8 mouse cellular contexts compared by ENCODE assay signal in genomic region chr15:88891676-88892040, GRCm38 (mm10). TPM values are rescaled to one million over a fixed set of nuclear protein-coding genes. Genes with fewer than 3 reads are reported as not detected.
DNase-seq lines count a peak whose midpoint lies in the region; ATAC-seq and TF ChIP-seq lines count a peak whose summit lies in the region.

No protein-coding gene starts in this region.

- no peak for TF ChIP-seq CTCF in thymus, adult 2 months (IDR thresholded peaks at IDR 0.05; ENCODE audit: borderline replicate concordance, control insufficient read depth, extremely low read depth, insufficient read depth, low read length, poor library complexity)

- H3K4me1 ChIP-seq in forebrain, embryonic 10.5 days = peaks cover 26% of the 10 kb centered on the region
- 0 out of 2 replicates have a peak, but pooled peaks cover 3% of the 10 kb centered on the region for H3K4me1 ChIP-seq in forebrain, embryonic 16.5 days (replicated peaks; ENCODE audit: control insufficient read depth, insufficient read depth, low read length)
- peaks cover 13% of the 10 kb centered on the region for H3K4me1 ChIP-seq in thymus, adult 2 months (replicated peaks; ENCODE audit: control insufficient read depth, insufficient read depth, low read length)
- H3K4me1 ChIP-seq in liver, embryonic 15.5 days (replicated peaks) = peaks cover 13% of the 10 kb centered on the region

- peak overlapping the region; percentile 65; the same call in 1 of the 2 replicates for H3K4me3 ChIP-seq in forebrain, embryonic 10.5 days
- H3K4me3 ChIP-seq in forebrain, embryonic 16.5 days (replicated peaks; ENCODE audit: low read length) = no peak overlapping the region
- H3K4me3 ChIP-seq in thymus, adult 2 months (ENCODE audit: control insufficient read depth, insufficient read depth, low read length) = 0 out of 2 replicates have a peak overlapping the region, but pooled peaks have one; percentile 25
- H3K4me3 ChIP-seq in liver, embryonic 15.5 days (replicated peaks) = no peak overlapping the region

- H3K27ac ChIP-seq in forebrain, embryonic 10.5 days = no peak overlapping the region
- no peak overlapping the region for H3K27ac ChIP-seq in forebrain, embryonic 16.5 days (ENCODE audit: low read length)
- no peak overlapping the region for H3K27ac ChIP-seq in thymus, adult 2 months (ENCODE audit: control insufficient read depth, insufficient read depth, low read length)
- H3K27ac ChIP-seq in liver, embryonic 15.5 days (replicated peaks) = no peak overlapping the region

- H3K9ac ChIP-seq in forebrain, embryonic 16.5 days (replicated peaks; ENCODE audit: low read depth, low read length) = no peak overlapping the region
- H3K9ac ChIP-seq in liver, embryonic 15.5 days = no peak overlapping the region

- H3K27me3 ChIP-seq in forebrain, embryonic 10.5 days (ENCODE audit: poor library complexity, severe bottlenecking) = peaks cover 38% of the 10 kb centered on the region
- no peaks in the 10 kb centered on the region for H3K27me3 ChIP-seq in forebrain, embryonic 16.5 days (replicated peaks; ENCODE audit: control insufficient read depth, insufficient read depth, low read length)
- H3K27me3 ChIP-seq in thymus, adult 2 months (ENCODE audit: control insufficient read depth, insufficient read depth, low read length) = no peaks in the 10 kb centered on the region; the same call in 1 of the 2 replicates
- H3K27me3 ChIP-seq in liver, embryonic 15.5 days = peaks cover 26% of the 10 kb centered on the region

- no peak for DNase-seq in forebrain, embryonic 10.5 days (ENCODE audit: extremely low spot score, low spot score)
- DNase-seq in thymus, adult 2 months = no peak
- no peak for DNase-seq in thymus, postnatal 4 days
- DNase-seq in right cerebral cortex, postnatal 36 days (ENCODE audit: low spot score in 2 of 2) = no peak
- no peak for DNase-seq in spleen, postnatal 36 days (ENCODE audit: low spot score in 2 of 2)
- DNase-seq in ovary, adult 18-20 months (ENCODE audit: low spot score) = no peak

- WGBS in forebrain, embryonic 10.5 days = 78% methylated on average over 8 of the region's 8 CpGs
- WGBS in forebrain, embryonic 16.5 days = 71% methylated on average over 8 of the region's 8 CpGs
- 66% methylated on average over 8 of the region's 8 CpGs for WGBS in thymus, adult 2 months
- WGBS in liver, embryonic 15.5 days (ENCODE audit: insufficient replicate concordance) = 55% methylated on average over 8 of the region's 8 CpGs

- TF ChIP-seq POLR2A in thymus, adult 2 months (IDR thresholded peaks at IDR 0.05; ENCODE audit: control insufficient read depth, extremely low read depth, insufficient read depth, low read length, poor library complexity) = no peak

- H3K36me3 ChIP-seq in forebrain, embryonic 10.5 days (replicated peaks) = no peaks in the 10 kb centered on the region
- no peaks in the 10 kb centered on the region for H3K36me3 ChIP-seq in forebrain, embryonic 16.5 days (ENCODE audit: control insufficient read depth, insufficient read depth)
- H3K36me3 ChIP-seq in thymus, adult 2 months (ENCODE audit: control insufficient read depth, insufficient read depth, low read length) = no peaks in the 10 kb centered on the region
- no peaks in the 10 kb centered on the region for H3K36me3 ChIP-seq in liver, embryonic 15.5 days (replicated peaks)

- H3K9me3 ChIP-seq in forebrain, embryonic 10.5 days = no peaks in the 10 kb centered on the region
- H3K9me3 ChIP-seq in forebrain, embryonic 16.5 days (ENCODE audit: control insufficient read depth, low read length) = no peaks in the 10 kb centered on the region
- no peaks in the 10 kb centered on the region for H3K9me3 ChIP-seq in liver, embryonic 15.5 days (replicated peaks)

- no peak overlapping the region; the same call in 1 of the 2 replicates for H3K4me2 ChIP-seq in forebrain, embryonic 16.5 days (ENCODE audit: low read length)
- H3K4me2 ChIP-seq in liver, embryonic 15.5 days = peak overlapping the region; percentile 83

- no peak for ATAC-seq in forebrain, embryonic 16.5 days
- ATAC-seq in liver, embryonic 15.5 days (ENCODE audit: insufficient read depth) = no peak

RNA-seq across cellular contexts. Expression of gene Pim3, which starts 29.7 kb away (rescaled TPM):
- polyA plus RNA-seq in forebrain, embryonic 10.5 days (2016; fragmentation: Nextera tagmentation; extraction: Ambion mirVana) = 40.3 and 43.6 TPM in 2 replicates
- polyA plus RNA-seq in forebrain, embryonic 16.5 days (2015; fragmentation: Nextera tagmentation; extraction: Ambion mirVana) = 58.2 and 70.7 TPM in 2 replicates
- polyA plus RNA-seq in thymus, adult 2 months (2012; rRNA removed) = 35.8 and 46.3 TPM in 2 replicates
- polyA plus RNA-seq in liver, embryonic 15.5 days (2015; fragmentation: Nextera tagmentation; extraction: Ambion mirVana) = 22.0 and 34.4 TPM in 2 replicates

Comparison
In these comparisons a context has a peak if more than half of its experiments do, and no peak if none do; other contexts are left out.
1. H3K4me3 ChIP-seq: peak in forebrain, embryonic 10.5 days (single experiment) and thymus, adult 2 months (single experiment); none in forebrain, embryonic 16.5 days (single experiment) and liver, embryonic 15.5 days (single experiment).